Mouse (Mus musculus) central nervous system, embryonic 11.5 days (tissue): ENCODE data around the gene Trp53inp2. TPM values are rescaled to one million over a fixed set of nuclear protein-coding genes. Genes with fewer than 3 reads are reported as not detected.

Experiments used
- polyA plus RNA-seq: library from polyadenylated mRNA; depleted of rRNA; stranded (reverse); fragments of >200 nt; gene quantifications from 2 replicates; pipeline ENCODE4 v1.2.3, GENCODE M21; 2012; rRNA removed

Trp53inp2 gene
- 59.2 and 74.3 TPM in 2 replicates for polyA plus RNA-seq

GRCm38 (mm10) chr2:155380261-155381059 is at the start of gene Trp53inp2:
TSS of gene Trp53inp2 (plus strand) at chr2:155381059.

GRCm38 (mm10) chr2:155356971-155357591 is 23.8 kb upstream of the Trp53inp2 start, which contains the start of gene Pigu:
TSS of gene Pigu (minus strand) at chr2:155357430.

Other genes with a start within 250 kb of the Trp53inp2 start
- 21.7 and 30.3 TPM in 2 replicates for gene Itch, start 247.6 kb upstream of the Trp53inp2 start, polyA plus RNA-seq
- 274 and 501 TPM in 2 replicates for gene Dynlrb1, start 144.5 kb upstream of the Trp53inp2 start, polyA plus RNA-seq
- 57.9 and 87.9 TPM in 2 replicates for gene Map1lc3a, start 104.8 kb upstream of the Trp53inp2 start, polyA plus RNA-seq
- gene Pigu, start 23.6 kb upstream of the Trp53inp2 start, polyA plus RNA-seq = 24.4 and 51.9 TPM in 2 replicates
- gene Ncoa6, start 92.8 kb downstream of the Trp53inp2 start, polyA plus RNA-seq = 41.9 and 52.4 TPM in 2 replicates
- gene Acss2, start 136.9 kb downstream of the Trp53inp2 start, polyA plus RNA-seq = 16.9 and 20.0 TPM in 2 replicates
- 23.7 and 35.9 TPM in 2 replicates for gene Ggt7, start 137.2 kb downstream of the Trp53inp2 start, polyA plus RNA-seq
- gene Gss, start 211.8 kb downstream of the Trp53inp2 start, polyA plus RNA-seq = 9.8 and 12.2 TPM in 2 replicates
- 4.5 and 5.7 TPM in 2 replicates for gene Myh7b, start 230.2 kb downstream of the Trp53inp2 start, polyA plus RNA-seq